Mouse (Mus musculus) megakaryocyte-erythroid progenitor cell, adult 5-6 weeks (primary cell): ENCODE results near the gene Hoxb7. TPM values are rescaled to one million over a fixed set of nuclear protein-coding genes. Genes with fewer than 3 reads are reported as not detected.

Source experiments
- ATAC-seq: replicated peaks from 2 replicates; pipeline ENCODE4 v1.8.0; 2016; ENCODE audit warnings: mild to moderate bottlenecking, inconsistent platforms; ENCODE audit not compliant: severe bottlenecking, poor library complexity, low FRiP score, low TSS enrichment
- total RNA-seq, 2 experiments: library from RNA; stranded (forward) in 1 of 2; stranded (reverse) in 1 of 2; fragments of 200-1000, 215-1000 nt in 1 of 2; fragments of >200 nt in 1 of 2; fragmentation: Nextera tagmentation in 1 of 2; gene quantifications; 2 replicates each; pipeline ENCODE4 v1.2.3; 2014 to 2017

Gene Hoxb7
- total RNA-seq, 2 experiments from 2014 or later: not detected

- 0 out of 2 replicates have a peak, but pooled peaks have one; percentile 17 for ATAC-seq
Observed at GRCm38 (mm10) chr11:96311097-96311496, 24.7 kb downstream of the Hoxb7 start.

GRCm38 (mm10) chr11:96311520-96312417, 25.3 kb downstream of the Hoxb7 start:
- peak; percentile 92 for ATAC-seq

GRCm38 (mm10) chr11:96313134-96313533, 26.7 kb downstream of the Hoxb7 start:
- no peak for ATAC-seq

- no peak for ATAC-seq
Observed at GRCm38 (mm10) chr11:96313806-96314428, 27.5 kb downstream of the Hoxb7 start.

- ATAC-seq: peak; percentile 32
Observed at GRCm38 (mm10) chr11:96314671-96315343, 28.4 kb downstream of the Hoxb7 start.

GRCm38 (mm10) chr11:96315344-96315681, 28.9 kb downstream of the Hoxb7 start:
- no peak for ATAC-seq

GRCm38 (mm10) chr11:96316696-96317607, 30.5 kb downstream of the Hoxb7 start:
- no peak for ATAC-seq

GRCm38 (mm10) chr11:96317608-96318367, 31.4 kb downstream of the Hoxb7 start, which contains the start of gene Hoxb4:
Gene Hoxb4, plus strand, starts transcription at chr11:96318267.
- ATAC-seq: no peak

GRCm38 (mm10) chr11:96318368-96319070, 32.1 kb downstream of the Hoxb7 start:
- ATAC-seq: peak; percentile 79

GRCm38 (mm10) chr11:96319071-96319902, 32.9 kb downstream of the Hoxb7 start:
- no peak for ATAC-seq

- ATAC-seq: no peak
Observed at GRCm38 (mm10) chr11:96319910-96320309, 33.5 kb downstream of the Hoxb7 start.

GRCm38 (mm10) chr11:96320688-96321087, 34.3 kb downstream of the Hoxb7 start:
- ATAC-seq: no peak

GRCm38 (mm10) chr11:96321846-96322245, 35.4 kb downstream of the Hoxb7 start:
- ATAC-seq: no peak

- ATAC-seq: no peak
Observed at GRCm38 (mm10) chr11:96322738-96323137, 36.3 kb downstream of the Hoxb7 start.

GRCm38 (mm10) chr11:96323154-96323553, 36.7 kb downstream of the Hoxb7 start, which contains the start of gene Hoxb3:
Gene Hoxb3, plus strand, starts transcription at chr11:96323326.
- ATAC-seq: no peak

GRCm38 (mm10) chr11:96324125-96324524, 37.7 kb downstream of the Hoxb7 start:
- ATAC-seq: no peak

- ATAC-seq: no peak
Observed at GRCm38 (mm10) chr11:96324965-96325364, 38.5 kb downstream of the Hoxb7 start.
